Mouse (Mus musculus) olfactory bulb, adult 2 months (tissue): ENCODE measurements at regions not wholly inside any gene's neighbourhood (a gene's known extent, or its start where the extent isn't known, plus 50 kb on each side); places are given as distances from the start of the nearest gene placed in this dataset.

Experiments
- CTCF ChIP-seq: fragments of 200-500 bp; IDR thresholded peaks from 2 replicates; pipeline ENCODE4 v1.5.1; 2012; ENCODE audit warnings: low read depth, mild to moderate bottlenecking, low read length, moderate library complexity; ENCODE audit not compliant: insufficient read depth
- POLR2A ChIP-seq: fragments of 200-500 bp; IDR thresholded peaks from 2 replicates; pipeline ENCODE4 v1.6.1; 2012; ENCODE audit warnings: mild to moderate bottlenecking, low read depth, low read length, moderate library complexity; ENCODE audit not compliant: insufficient read depth

DNA sequence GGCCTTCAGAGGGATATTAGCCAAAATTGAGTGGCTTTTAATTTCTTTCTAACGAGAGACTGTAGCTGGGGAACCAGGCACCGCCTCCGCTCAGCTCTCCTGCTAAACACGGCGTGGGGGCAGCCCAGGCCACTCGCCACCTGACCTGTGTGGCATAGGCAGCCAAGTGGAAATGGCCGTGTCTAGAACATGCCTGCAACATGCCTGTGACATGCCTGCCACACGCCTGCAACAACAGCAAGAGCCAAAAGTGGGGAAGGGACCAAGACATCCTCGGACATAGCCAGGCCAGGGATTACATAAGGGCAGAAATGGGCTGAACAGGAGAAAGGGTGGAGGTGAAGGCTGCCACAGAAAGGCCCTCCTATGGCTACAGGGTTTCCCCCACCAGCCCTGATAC, 59.1 kb upstream of the Pax2 start:
- TF ChIP-seq CTCF (no peak), POLR2A (no peak)
